Mouse (Mus musculus): ENCODE measurements at regions not wholly inside any gene's neighbourhood (a gene's known extent, or its start where the extent isn't known, plus 50 kb on each side); places are given as distances from the start of the nearest gene placed in this dataset.

DNA sequence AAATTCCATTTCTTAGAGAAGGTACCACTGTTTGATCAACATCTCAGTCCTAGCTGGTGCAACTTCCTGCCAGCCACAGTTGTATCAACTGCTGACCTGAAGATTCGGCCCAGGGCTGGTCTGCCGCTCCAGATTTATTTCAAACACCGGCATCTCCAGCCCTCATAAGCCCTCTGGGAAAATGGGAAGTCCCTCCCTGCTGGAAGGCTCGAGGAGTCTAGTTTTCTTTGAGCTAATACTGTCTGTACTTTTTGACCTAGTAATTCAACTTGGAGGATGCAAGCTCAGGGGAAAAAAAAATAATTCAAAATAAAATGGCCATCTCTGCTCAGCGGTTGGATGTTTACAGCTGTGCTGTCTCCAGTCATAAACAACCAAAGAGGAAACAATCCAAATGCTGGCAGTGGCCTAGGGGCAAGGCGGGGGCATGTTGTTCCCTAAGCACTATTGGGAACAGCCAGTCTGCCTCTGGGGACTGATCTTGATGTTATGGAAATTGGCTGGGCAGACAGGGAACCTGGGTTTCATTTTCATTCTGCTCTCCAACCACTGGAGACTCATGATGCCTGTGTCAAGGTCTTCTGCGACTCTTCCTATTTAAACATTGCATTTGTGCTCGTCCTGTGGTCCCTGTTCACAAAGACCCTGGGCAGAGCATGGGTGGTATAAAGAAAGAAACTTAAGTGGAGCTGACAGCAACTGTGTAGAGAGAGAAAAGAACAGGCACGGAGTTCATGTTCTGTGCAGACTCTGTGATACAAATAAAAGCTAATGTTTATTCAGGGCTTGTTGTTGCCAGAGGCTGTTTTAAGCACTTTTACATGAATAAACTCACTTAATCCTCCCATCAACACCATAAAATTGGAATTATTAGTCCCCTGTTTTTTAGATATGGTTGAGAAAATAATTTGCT lies 179.8 kb upstream of the Fggy start:
- peaks cover 4% of the 10 kb centered on the region; the same call in 1 of the 2 replicates for H3K4me1 ChIP-seq (replicated peaks; ENCODE audit: control insufficient read depth, insufficient read depth)
- H3K27ac ChIP-seq (replicated peaks) = peak overlapping the region; percentile 65
- H3K9me3 ChIP-seq (ENCODE audit: control insufficient read depth, low read length) = no peaks in the 10 kb centered on the region
- WGBS = 31% methylated on average over 9 of the region's 9 CpGs
- peak overlapping the region; percentile 20 for H3K4me2 ChIP-seq (replicated peaks; ENCODE audit: low read depth)
- ATAC-seq (ENCODE audit: low FRiP score, low TSS enrichment) (peak; percentile 40; the same call in 1 of the 2 replicates), DNase-seq (ENCODE audit: low spot score) (peak; percentile 8)
- no peak for TF ChIP-seq EP300 (optimal IDR thresholded peaks at IDR 0.05)
- TF ChIP-seq CTCF (IDR thresholded peaks at IDR 0.05; ENCODE audit: low read depth) = no peak
- H3K4me3 ChIP-seq (ENCODE audit: low read depth, low read length) = no peak overlapping the region
- H3K9ac ChIP-seq (ENCODE audit: low read length) = no peak overlapping the region
- H3K27me3 ChIP-seq (ENCODE audit: control insufficient read depth, insufficient read depth, low read length) = no peaks in the 10 kb centered on the region
- no peaks in the 10 kb centered on the region for H3K36me3 ChIP-seq (ENCODE audit: control insufficient read depth, insufficient read depth, low read length)

DNA sequence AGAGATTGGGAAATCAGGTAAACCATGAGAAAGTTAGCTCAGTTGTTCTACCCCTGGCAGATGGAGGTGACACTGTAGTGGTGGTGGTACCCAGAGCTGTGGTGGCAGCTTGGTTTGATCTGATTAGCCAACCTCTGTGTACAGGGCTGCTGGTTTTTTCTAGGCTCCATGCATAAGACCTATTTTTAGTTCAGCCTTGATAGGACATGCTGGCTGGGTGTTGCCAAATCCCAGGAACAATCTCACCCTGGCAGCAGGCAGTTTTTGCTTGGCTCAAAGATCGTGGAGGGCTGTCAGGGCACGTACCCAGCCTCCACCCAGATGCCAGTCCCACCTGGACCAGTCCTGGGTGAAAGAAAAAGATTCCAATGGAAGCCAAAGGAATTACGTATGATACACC lies 178.7 kb upstream of the Fggy start:
- Histone ChIP-seq H3K36me3 (ENCODE audit: control insufficient read depth, insufficient read depth, low read length) (no peaks in the 10 kb centered on the region), H3K4me1 (replicated peaks; ENCODE audit: control insufficient read depth, insufficient read depth) (peaks cover 4% of the 10 kb centered on the region; the same call in 1 of the 2 replicates), H3K4me2 (replicated peaks; ENCODE audit: low read depth) (no peak overlapping the region), H3K4me3 (ENCODE audit: low read depth, low read length) (no peak overlapping the region), H3K27ac (replicated peaks) (peak overlapping the region; percentile 63; the same call in 1 of the 2 replicates), H3K9ac (ENCODE audit: low read length) (no peak overlapping the region), H3K9me3 (ENCODE audit: control insufficient read depth, low read length) (no peaks in the 10 kb centered on the region), H3K27me3 (ENCODE audit: control insufficient read depth, insufficient read depth, low read length) (no peaks in the 10 kb centered on the region)
- ATAC-seq (ENCODE audit: low FRiP score, low TSS enrichment) (no peak), DNase-seq (ENCODE audit: low spot score) (peak; percentile 12)
- WGBS = 60% methylated on average over 3 of the region's 3 CpGs
- TF ChIP-seq EP300 (optimal IDR thresholded peaks at IDR 0.05) (peak; percentile 60), CTCF (IDR thresholded peaks at IDR 0.05; ENCODE audit: low read depth) (no peak)

DNA sequence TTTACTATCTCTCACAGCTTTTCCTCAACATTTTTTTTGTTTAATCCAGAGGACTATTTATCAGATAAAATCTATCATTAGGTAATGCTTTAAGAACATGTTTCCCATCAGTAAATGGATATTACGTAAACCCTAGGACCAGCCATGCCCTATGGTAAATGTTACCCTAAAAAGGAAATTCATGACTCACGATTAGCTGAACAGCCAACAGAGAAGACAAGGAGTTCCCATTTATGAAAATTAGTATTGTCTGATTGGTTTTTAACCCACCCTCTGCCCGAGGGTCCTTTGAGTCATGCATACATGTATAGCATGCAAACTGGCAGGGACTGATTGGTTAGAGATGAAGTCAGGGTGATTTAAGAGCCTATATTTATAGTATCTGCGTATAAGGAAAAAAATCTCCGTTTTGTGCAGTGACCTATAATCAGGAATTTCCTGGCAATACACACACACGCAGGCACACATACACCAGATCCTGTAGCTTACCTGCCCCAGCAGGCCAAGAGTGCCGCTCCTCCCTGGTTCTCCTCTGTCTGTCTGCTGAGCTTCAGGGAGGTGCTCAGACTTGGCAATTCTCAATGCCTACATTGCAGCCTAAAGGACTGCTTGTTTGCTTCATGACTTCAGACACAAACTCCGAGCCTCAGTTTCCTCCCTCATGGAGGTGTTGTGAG lies 174.0 kb upstream of the Fggy start:
- H3K27ac ChIP-seq (replicated peaks) = no peak overlapping the region
- WGBS = 60% methylated on average over 8 of the region's 8 CpGs
- no peak overlapping the region for H3K9ac ChIP-seq (ENCODE audit: low read length)
- TF ChIP-seq EP300 (optimal IDR thresholded peaks at IDR 0.05) (peak; percentile 49), CTCF (IDR thresholded peaks at IDR 0.05; ENCODE audit: low read depth) (no peak)
- DNase-seq (ENCODE audit: low spot score) = no peak
- peaks cover 8% of the 10 kb centered on the region; the same call in 1 of the 2 replicates for H3K4me1 ChIP-seq (replicated peaks; ENCODE audit: control insufficient read depth, insufficient read depth)
- peak; percentile 42; the same call in 1 of the 2 replicates for ATAC-seq (ENCODE audit: low FRiP score, low TSS enrichment)
- H3K27me3 ChIP-seq (ENCODE audit: control insufficient read depth, insufficient read depth, low read length) = no peaks in the 10 kb centered on the region
- H3K9me3 ChIP-seq (ENCODE audit: control insufficient read depth, low read length) = no peaks in the 10 kb centered on the region
- H3K4me2 ChIP-seq (replicated peaks; ENCODE audit: low read depth) = no peak overlapping the region
- no peaks in the 10 kb centered on the region for H3K36me3 ChIP-seq (ENCODE audit: control insufficient read depth, insufficient read depth, low read length)
- no peak overlapping the region for H3K4me3 ChIP-seq (ENCODE audit: low read depth, low read length)

DNA sequence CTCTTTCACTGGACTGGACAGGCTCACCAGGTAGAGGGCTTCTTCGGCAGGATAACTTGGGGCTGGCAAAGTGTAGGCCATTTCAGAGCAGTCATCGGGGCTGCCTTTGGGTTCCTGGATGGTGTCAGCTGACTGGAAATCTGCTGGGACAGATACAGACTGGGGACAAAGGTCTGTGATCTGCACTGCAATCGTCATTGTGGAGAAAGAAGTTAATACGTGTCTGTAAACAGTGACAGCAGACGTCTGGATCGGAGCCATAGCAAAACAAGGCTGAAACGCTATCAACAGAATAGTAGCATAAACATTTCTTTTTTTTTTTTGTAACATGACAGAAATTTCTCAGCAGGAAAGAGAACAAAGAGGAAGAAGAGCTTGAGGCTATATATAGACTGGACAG lies 171.8 kb upstream of the Fggy start:
- ATAC-seq (ENCODE audit: low FRiP score, low TSS enrichment) (0 out of 2 replicates have a peak, but pooled peaks have one; percentile 63), DNase-seq (ENCODE audit: low spot score) (peak; percentile 16)
- Histone ChIP-seq H3K9ac (ENCODE audit: low read length) (no peak overlapping the region), H3K4me3 (ENCODE audit: low read depth, low read length) (no peak overlapping the region), H3K27ac (replicated peaks) (peak overlapping the region; percentile 45; the same call in 1 of the 2 replicates), H3K9me3 (ENCODE audit: control insufficient read depth, low read length) (no peaks in the 10 kb centered on the region), H3K27me3 (ENCODE audit: control insufficient read depth, insufficient read depth, low read length) (no peaks in the 10 kb centered on the region), H3K4me1 (replicated peaks; ENCODE audit: control insufficient read depth, insufficient read depth) (peaks cover 8% of the 10 kb centered on the region; the same call in 1 of the 2 replicates), H3K4me2 (replicated peaks; ENCODE audit: low read depth) (no peak overlapping the region), H3K36me3 (ENCODE audit: control insufficient read depth, insufficient read depth, low read length) (no peaks in the 10 kb centered on the region)
- whole genome bisulfite sequencing = 16% methylated on average over 7 of the region's 7 CpGs
- TF ChIP-seq CTCF (IDR thresholded peaks at IDR 0.05; ENCODE audit: low read depth) (no peak), EP300 (optimal IDR thresholded peaks at IDR 0.05) (no peak)

GRCm38 (mm10) chr4:95386021-95386420 lies 171.3 kb upstream of the Fggy start:
- no peak overlapping the region for H3K27ac ChIP-seq (replicated peaks)
- no peaks in the 10 kb centered on the region for H3K27me3 ChIP-seq (ENCODE audit: control insufficient read depth, insufficient read depth, low read length)
- H3K4me2 ChIP-seq (replicated peaks; ENCODE audit: low read depth) = no peak overlapping the region
- no peak overlapping the region for H3K9ac ChIP-seq (ENCODE audit: low read length)
- no peak for DNase-seq (ENCODE audit: low spot score)
- 24% methylated on average over 2 of the region's 2 CpGs for WGBS
- no peaks in the 10 kb centered on the region for H3K36me3 ChIP-seq (ENCODE audit: control insufficient read depth, insufficient read depth, low read length)
- H3K9me3 ChIP-seq (ENCODE audit: control insufficient read depth, low read length) = no peaks in the 10 kb centered on the region
- peaks cover 8% of the 10 kb centered on the region; the same call in 1 of the 2 replicates for H3K4me1 ChIP-seq (replicated peaks; ENCODE audit: control insufficient read depth, insufficient read depth)
- H3K4me3 ChIP-seq (ENCODE audit: low read depth, low read length) = no peak overlapping the region
- TF ChIP-seq EP300 (optimal IDR thresholded peaks at IDR 0.05) (no peak), CTCF (IDR thresholded peaks at IDR 0.05; ENCODE audit: low read depth) (no peak)
- ATAC-seq (ENCODE audit: low FRiP score, low TSS enrichment) = no peak
